Mouse (Mus musculus) MEL (cell line): ENCODE measurements around the gene Dhrs11. TPM values are rescaled to one million over a fixed set of nuclear protein-coding genes. Genes with fewer than 3 reads are reported as not detected.

Source experiments
- DNase-seq: peaks from one replicate; pipeline ENCODE4 v3.0.0; 2011; ENCODE audit warnings: low read depth, low spot score
- H3K27ac ChIP-seq: 2 replicates; pipeline ENCODE4 v1.5.1; 2012; ENCODE audit warnings: low read depth, mild to moderate bottlenecking, control low read depth, low read length, moderate library complexity; ENCODE audit not compliant: control insufficient read depth
- H3K27me3 ChIP-seq, 2 experiments: fragments of 150-350 bp in 1 of 2; sonication (generic) in 1 of 2; 2 replicates each; pipeline ENCODE4 v1.6.1; 2012; ENCODE audit warnings: low read length in 2 of 2, mild to moderate bottlenecking in 2 of 2, improper control_type of control experiment in 1 of 2, moderate library complexity in 1 of 2; ENCODE audit not compliant: insufficient read depth in 2 of 2, control insufficient read depth in 1 of 2
- H3K36me3 ChIP-seq, 2 experiments: 2 replicates each; pipeline ENCODE4 v1.6.1; 2012 to 2014; ENCODE audit warnings: low read length in 2 of 2, improper control_type of control experiment in 1 of 2, inconsistent platforms in 1 of 2, mild to moderate bottlenecking in 1 of 2; ENCODE audit not compliant: insufficient read depth in 2 of 2, control insufficient read depth in 1 of 2
- H3K4me1 ChIP-seq, 2 experiments: fragments of 150-350 bp in 1 of 2; sonication (generic) in 1 of 2; 2 replicates each; pipeline ENCODE4 v1.6.1; 2012; ENCODE audit warnings: low read length in 2 of 2, improper control_type of control experiment in 1 of 2, mild to moderate bottlenecking in 1 of 2; ENCODE audit not compliant: insufficient read depth in 2 of 2, control insufficient read depth in 1 of 2
- H3K4me3 ChIP-seq, 2 experiments: fragments of 150-350 bp in 1 of 2; sonication (generic) in 1 of 2; 2 replicates each; pipeline ENCODE4 v1.5.1; 2012; ENCODE audit warnings: low read depth in 2 of 2, low read length in 2 of 2, mild to moderate bottlenecking in 2 of 2, moderate library complexity in 2 of 2, control low read depth in 1 of 2, improper control_type of control experiment in 1 of 2; ENCODE audit not compliant: control insufficient read depth in 1 of 2, insufficient read depth in 1 of 2
- H3K79me2 ChIP-seq: 2 replicates; pipeline ENCODE4 v1.6.1; 2012; ENCODE audit warnings: mild to moderate bottlenecking, low read length, moderate library complexity; ENCODE audit not compliant: control insufficient read depth, poor library complexity, insufficient read depth
- H3K9ac ChIP-seq: 2 replicates; pipeline ENCODE4 v1.6.1; 2012; ENCODE audit warnings: low read depth, mild to moderate bottlenecking, control low read depth, low read length, moderate library complexity; ENCODE audit not compliant: control insufficient read depth, poor library complexity, severe bottlenecking
- H3K9me3 ChIP-seq: fragments of 150-350 bp; sonication (generic); replicated peaks from 2 replicates; pipeline ENCODE4 v1.6.1; 2012; ENCODE audit warnings: mild to moderate bottlenecking, low read length, improper control_type of control experiment, moderate library complexity; ENCODE audit not compliant: insufficient read depth
- BHLHE40 ChIP-seq: IDR thresholded peaks from 2 replicates; pipeline ENCODE4 v1.6.1; 2012; ENCODE audit warnings: low read depth, mild to moderate bottlenecking, inconsistent platforms, low read length, improper control_type of control experiment, borderline replicate concordance
- CHD2 ChIP-seq: IDR thresholded peaks from 2 replicates; pipeline ENCODE4 v1.6.1; 2011; ENCODE audit warnings: low read length, improper control_type of control experiment
- CTCF ChIP-seq, 3 experiments: IDR thresholded peaks in 2 of 3; conservative IDR thresholded peaks in 1 of 3; 2 replicates each; pipeline ENCODE4 v1.5.1; 2011 to 2012; ENCODE audit warnings: low read length in 3 of 3, low read depth in 2 of 3, mild to moderate bottlenecking in 2 of 3, improper control_type of control experiment in 1 of 3, inconsistent platforms in 1 of 3, mixed read lengths in 1 of 3, moderate library complexity in 1 of 3; ENCODE audit not compliant: control insufficient read depth in 1 of 3, insufficient read depth in 1 of 3, poor library complexity in 1 of 3, severe bottlenecking in 1 of 3
- E2F4 ChIP-seq: IDR thresholded peaks from 2 replicates; pipeline ENCODE4 v1.6.1; 2011; ENCODE audit warnings: low read depth, low read length, improper control_type of control experiment, borderline replicate concordance
- ETS1 ChIP-seq: IDR thresholded peaks from 2 replicates; pipeline ENCODE4 v1.6.1; 2012; ENCODE audit warnings: low read depth, mild to moderate bottlenecking, inconsistent platforms, low read length, improper control_type of control experiment, moderate library complexity
- GABPA ChIP-seq: IDR thresholded peaks from 2 replicates; pipeline ENCODE4 v1.6.1; 2012; ENCODE audit warnings: low read depth, mild to moderate bottlenecking, inconsistent platforms, low read length, improper control_type of control experiment, moderate library complexity
- HCFC1 ChIP-seq: IDR thresholded peaks from 2 replicates; pipeline ENCODE4 v1.6.1; 2012; ENCODE audit warnings: low read depth, mild to moderate bottlenecking, inconsistent platforms, low read length, improper control_type of control experiment, moderate library complexity
- JUND ChIP-seq: IDR thresholded peaks from 2 replicates; pipeline ENCODE4 v1.6.1; 2011; ENCODE audit warnings: low read depth, mild to moderate bottlenecking, improper control_type of control experiment, low read length
- KAT2A ChIP-seq: conservative IDR thresholded peaks from 2 replicates; pipeline ENCODE4 v1.6.1; 2012; ENCODE audit warnings: low read depth, low read length, improper control_type of control experiment, inconsistent platforms
- MAFK ChIP-seq: IDR thresholded peaks from 2 replicates; pipeline ENCODE4 v1.6.1; 2011; ENCODE audit warnings: low read depth, mild to moderate bottlenecking, low read length, improper control_type of control experiment, borderline replicate concordance
- MAX ChIP-seq: IDR thresholded peaks from 2 replicates; pipeline ENCODE4 v1.6.1; 2011; ENCODE audit warnings: low read length, improper control_type of control experiment
- MXI1 ChIP-seq: IDR thresholded peaks from 2 replicates; pipeline ENCODE4 v1.6.1; 2011; ENCODE audit warnings: mild to moderate bottlenecking, low read depth, low read length, improper control_type of control experiment
- MYB ChIP-seq: IDR thresholded peaks from 2 replicates; pipeline ENCODE4 v1.6.1; 2011; ENCODE audit warnings: mild to moderate bottlenecking, low read depth, low read length, improper control_type of control experiment
- NELFE ChIP-seq: IDR thresholded peaks from 2 replicates; pipeline ENCODE4 v1.6.1; 2011; ENCODE audit warnings: low read depth, low read length, improper control_type of control experiment
- POLR2A ChIP-seq, 2 experiments: IDR thresholded peaks; 2 replicates each; pipeline ENCODE4 v1.6.1; 2011 to 2012; ENCODE audit warnings: low read length in 2 of 2, mild to moderate bottlenecking in 2 of 2, control low read depth in 1 of 2, improper control_type of control experiment in 1 of 2, low read depth in 1 of 2, moderate library complexity in 1 of 2; ENCODE audit not compliant: control insufficient read depth in 1 of 2, insufficient read depth in 1 of 2, poor library complexity in 1 of 2
- POLR2AphosphoS2 ChIP-seq: IDR thresholded peaks from 2 replicates; pipeline ENCODE4 v1.6.1; 2011; ENCODE audit warnings: low read length, improper control_type of control experiment
- RAD21 ChIP-seq: IDR thresholded peaks from 2 replicates; pipeline ENCODE4 v1.6.1; 2011; ENCODE audit warnings: mild to moderate bottlenecking, low read depth, low read length, improper control_type of control experiment
- RCOR1 ChIP-seq: IDR thresholded peaks from 2 replicates; pipeline ENCODE4 v1.6.1; 2012; ENCODE audit warnings: low read depth, mild to moderate bottlenecking, inconsistent platforms, low read length, improper control_type of control experiment
- SIN3A ChIP-seq: IDR thresholded peaks from 2 replicates; pipeline ENCODE4 v1.6.1; 2012; ENCODE audit warnings: low read length, improper control_type of control experiment, inconsistent platforms
- SMC3 ChIP-seq: IDR thresholded peaks from 2 replicates; pipeline ENCODE4 v1.6.1; 2011; ENCODE audit warnings: low read depth, low read length, improper control_type of control experiment
- TAL1 ChIP-seq: IDR thresholded peaks from 2 replicates; pipeline ENCODE4 v1.6.1; 2012; ENCODE audit warnings: mild to moderate bottlenecking, inconsistent platforms, low read length, moderate library complexity, mixed read lengths
- TBP ChIP-seq: IDR thresholded peaks from 2 replicates; pipeline ENCODE4 v1.8.0; 2011; ENCODE audit warnings: low read depth, low read length, improper control_type of control experiment
- TCF12 ChIP-seq: IDR thresholded peaks from 2 replicates; pipeline ENCODE4 v1.6.1; 2014; ENCODE audit warnings: low read depth, mild to moderate bottlenecking, inconsistent platforms, low read length, improper control_type of control experiment, moderate library complexity
- UBTF ChIP-seq: IDR thresholded peaks from 2 replicates; pipeline ENCODE4 v1.6.1; 2012; ENCODE audit warnings: low read depth, mild to moderate bottlenecking, inconsistent platforms, low read length, improper control_type of control experiment, moderate library complexity, borderline replicate concordance; ENCODE audit not compliant: insufficient read depth
- USF1 ChIP-seq: IDR thresholded peaks from 2 replicates; pipeline ENCODE4 v1.6.1; 2014; ENCODE audit warnings: low read depth, mild to moderate bottlenecking, inconsistent platforms, low read length, improper control_type of control experiment, moderate library complexity
- USF2 ChIP-seq, 2 experiments: IDR thresholded peaks; 2 replicates each; pipeline ENCODE4 v1.6.1; 2011 to 2012; ENCODE audit warnings: improper control_type of control experiment in 2 of 2, low read length in 2 of 2, borderline replicate concordance in 1 of 2, inconsistent platforms in 1 of 2, low read depth in 1 of 2, mild to moderate bottlenecking in 1 of 2; ENCODE audit not compliant: insufficient read depth in 1 of 2
- ZKSCAN1 ChIP-seq: IDR thresholded peaks from 2 replicates; pipeline ENCODE4 v1.6.1; 2012; ENCODE audit warnings: low read depth, mild to moderate bottlenecking, inconsistent platforms, low read length, improper control_type of control experiment, moderate library complexity
- ZMIZ1 ChIP-seq: IDR thresholded peaks from 2 replicates; pipeline ENCODE4 v1.6.1; 2012; ENCODE audit warnings: low read depth, mild to moderate bottlenecking, inconsistent platforms, low read length, improper control_type of control experiment, moderate library complexity
- ZNF384 ChIP-seq: IDR thresholded peaks from 2 replicates; pipeline ENCODE4 v1.6.1; 2012; ENCODE audit warnings: low read depth, mild to moderate bottlenecking, inconsistent platforms, low read length, improper control_type of control experiment
- polyA plus RNA-seq, 2 experiments: library from polyadenylated mRNA; stranded (reverse) in 1 of 2; unstranded in 1 of 2; fragments of >175 nt in 1 of 2; fragments of >200 nt in 1 of 2; gene quantifications; 2 replicates each; pipeline versions ENCODE4 v1.2.1 to v1.2.4; 2012; ENCODE audit warnings: low replicate concordance in 2 of 2, low read depth in 1 of 2; ENCODE audit not compliant: insufficient read length in 2 of 2, insufficient read depth in 1 of 2, missing spikeins in 1 of 2
- total RNA-seq: library from RNA; depleted of rRNA; stranded (reverse); fragments of 300-350 nt; gene quantifications from 2 replicates; pipeline ENCODE4 v1.2.3, GENCODE M21; 2012

Gene Dhrs11
- total and polyA plus RNA-seq, 3 experiments = 36.6 to 37.7 TPM; not detected in 1

DNA sequence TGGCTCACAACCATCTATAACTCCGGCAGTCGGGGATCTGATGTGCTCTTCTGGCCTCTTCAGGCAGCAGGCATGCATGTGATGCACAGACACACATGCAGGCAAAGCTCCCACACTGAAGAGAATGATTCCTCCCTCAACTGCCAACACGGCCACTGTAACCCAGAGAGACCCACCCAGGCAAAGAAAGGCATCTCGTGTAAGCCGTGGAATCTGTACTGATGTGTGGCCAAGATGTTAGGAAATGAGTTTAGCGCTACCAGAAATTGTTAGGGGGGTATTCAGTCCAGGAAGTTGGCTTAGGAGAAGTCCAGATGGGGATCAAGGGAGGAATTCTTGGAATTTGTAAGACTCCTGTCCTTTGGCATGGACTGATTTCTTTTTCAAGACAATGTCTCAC lies 38.4 kb downstream of the Dhrs11 start:
- H3K79me2 ChIP-seq = no peaks in the 10 kb centered on the region
- H3K9me3 ChIP-seq = no peaks in the 10 kb centered on the region

DNA sequence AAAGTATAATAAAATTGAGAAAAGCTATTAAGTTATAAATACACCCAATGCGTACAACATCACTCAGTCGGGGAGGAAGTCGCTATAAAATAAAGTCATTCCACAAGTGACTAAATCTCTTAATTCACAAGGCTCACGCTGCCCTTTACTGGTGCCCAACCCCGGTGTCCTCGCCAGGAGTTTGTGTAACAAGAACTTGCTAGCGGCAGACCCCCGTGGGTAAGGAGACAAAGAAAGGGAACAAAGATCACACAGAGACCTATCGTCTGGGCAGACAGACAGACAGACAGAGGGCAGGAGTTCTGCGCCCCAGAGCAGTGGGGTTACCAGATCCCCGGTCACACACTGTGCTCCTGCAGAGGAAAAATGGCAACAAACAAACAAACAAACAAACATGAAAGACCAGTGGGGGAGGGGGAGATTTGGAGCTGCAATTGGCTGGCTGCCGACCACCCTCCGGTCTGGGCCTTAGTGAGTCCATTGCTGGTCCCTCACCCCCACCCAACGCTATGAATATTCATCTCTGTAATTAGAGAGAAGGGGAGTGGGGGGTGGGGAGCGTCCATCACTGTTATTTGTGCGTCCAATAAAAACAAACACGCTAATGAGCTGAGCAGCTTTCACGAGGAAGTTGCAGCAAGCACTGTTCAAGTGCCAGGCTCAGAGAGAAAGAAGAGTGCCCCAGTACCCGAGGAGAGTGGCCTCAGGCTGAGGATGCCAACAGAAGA lies 48.5 kb downstream of the Dhrs11 start:
- H3K9ac ChIP-seq = no peak overlapping the region
- H3K27ac ChIP-seq = no peak overlapping the region
- H3K79me2 ChIP-seq = no peaks in the 10 kb centered on the region
- no peaks in the 10 kb centered on the region for H3K9me3 ChIP-seq
- no peak for DNase-seq
- no peak for TF ChIP-seq E2F4
- TF ChIP-seq ZNF384 = no peak
- TF ChIP-seq ETS1 = no peak
- TF ChIP-seq TCF12 = no peak
- no peak for TF ChIP-seq NELFE
- no peak for TF ChIP-seq GABPA
- TF ChIP-seq POLR2A (IDR thresholded peaks at IDR 0.05; ENCODE audit: control insufficient read depth in 1 of 2, insufficient read depth in 1 of 2, low read depth in 1 of 2, low read length in 2 of 2, poor library complexity in 1 of 2) = no peak
- no peak for TF ChIP-seq SIN3A
- TF ChIP-seq MXI1 = no peak
- no peak for TF ChIP-seq ZMIZ1
- TF ChIP-seq MAX = no peak
- TF ChIP-seq USF2 (IDR thresholded peaks at IDR 0.05; ENCODE audit: borderline replicate concordance in 1 of 2, insufficient read depth in 1 of 2, low read depth in 1 of 2, low read length in 2 of 2) = no peak
- no peak for TF ChIP-seq MYB
- no peak for TF ChIP-seq RAD21
- TF ChIP-seq, all 39 proteins: peak for 0
- H3K36me3 ChIP-seq = no peaks in the 10 kb centered on the region
- H3K27me3 ChIP-seq = peaks cover 9 to 11% of the 10 kb centered on the region in 2 experiments
- no peaks in the 10 kb centered on the region for H3K4me1 ChIP-seq
- H3K4me3 ChIP-seq = no peak overlapping the region

More for the DNA sequence above, 38.4 kb downstream of the Dhrs11 start:
- no peak for TF ChIP-seq MAFK
- TF ChIP-seq TBP = no peak
- TF ChIP-seq UBTF = no peak
- no peak for TF ChIP-seq TAL1
- TF ChIP-seq BHLHE40 = no peak
- TF ChIP-seq SMC3 = no peak
- no peak for TF ChIP-seq SIN3A
- no peak for TF ChIP-seq CTCF (IDR thresholded peaks at IDR 0.05 in 2 of 3, conservative IDR thresholded peaks at IDR 0.05 in 1 of 3; ENCODE audit: control insufficient read depth in 1 of 3, insufficient read depth in 1 of 3, low read depth in 2 of 3, low read length in 3 of 3, poor library complexity in 1 of 3, severe bottlenecking in 1 of 3)
- no peak for TF ChIP-seq ZKSCAN1
- TF ChIP-seq POLR2AphosphoS2 = no peak
- TF ChIP-seq RCOR1 = no peak
- no peak for TF ChIP-seq JUND
- no peak for TF ChIP-seq MAX
- no peak for TF ChIP-seq TCF12
- no peak for TF ChIP-seq CHD2
- no peak for TF ChIP-seq HCFC1
- no peak for TF ChIP-seq USF1
- no peak for TF ChIP-seq ZMIZ1
- TF ChIP-seq KAT2A = no peak
- no peak for DNase-seq
- Histone ChIP-seq H3K36me3 (no peaks in the 10 kb centered on the region), H3K27me3 (peaks cover 9 to 20% of the 10 kb centered on the region in 2 experiments), H3K4me1 (no peaks in the 10 kb centered on the region), H3K9ac (no peak overlapping the region), H3K4me3 (no peak overlapping the region), H3K27ac (no peak overlapping the region)
